Mouse (Mus musculus): ENCODE measurements around the gene St3gal3.

DNA sequence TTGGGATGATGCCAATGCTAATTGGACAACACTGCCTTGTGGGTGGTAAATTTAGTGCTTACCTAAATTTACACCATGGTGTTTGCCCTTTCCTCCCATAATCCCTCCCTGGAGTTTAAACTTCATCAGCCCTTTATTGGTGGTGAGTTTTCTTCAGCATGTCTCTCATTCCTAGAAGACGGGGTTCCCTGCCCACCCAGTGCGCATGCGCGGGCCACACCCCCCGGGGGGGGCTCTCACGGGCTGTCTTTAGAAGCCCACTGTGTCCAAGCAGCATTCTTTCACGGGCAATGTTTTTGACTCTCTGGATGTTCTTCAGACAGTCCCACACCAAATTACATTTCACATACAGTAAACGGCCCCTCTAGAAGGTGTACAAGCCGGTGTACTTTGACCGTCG, 44.3 kb downstream of the St3gal3 start:
- TF ChIP-seq POLR2A (IDR thresholded peaks at IDR 0.05; ENCODE audit: low read depth, low read length) (no peak), CTCF (IDR thresholded peaks at IDR 0.05; ENCODE audit: extremely low read depth, insufficient read depth, insufficient read length, insufficient replicate concordance) (no peak)
